Mouse (Mus musculus) small intestine, adult 2 months (tissue): ENCODE measurements around the gene Zfp639.

Experiments used
- CTCF ChIP-seq: fragments of 200-500 bp; IDR thresholded peaks from 2 replicates; pipeline ENCODE4 v1.5.1; 2012; ENCODE audit warnings: low read depth, mild to moderate bottlenecking, control low read depth, inconsistent platforms, low read length, moderate library complexity, mixed read lengths; ENCODE audit not compliant: insufficient replicate concordance, insufficient read length; ENCODE audit errors: extremely low read depth
- POLR2A ChIP-seq: fragments of 200-500 bp; IDR thresholded peaks from 2 replicates; pipeline ENCODE4 v1.6.1; 2012; ENCODE audit warnings: low read depth, mild to moderate bottlenecking, control low read depth, inconsistent platforms, low read length, moderate library complexity

- TF ChIP-seq CTCF (no peak), POLR2A (no peak)
Observed at GRCm38 (mm10) chr3:32473184-32473583, 36.9 kb upstream of the Zfp639 start.
